Mouse (Mus musculus) ES-E14 (cell line): ENCODE data around the gene Prr36. TPM values are rescaled to one million over a fixed set of nuclear protein-coding genes. Genes with fewer than 3 reads are reported as not detected.

Source experiments
- DNase-seq: peaks from one replicate; pipeline ENCODE4 v3.0.0-alpha.2; 2013; ENCODE audit warnings: low read depth, low spot score
- H3K27ac ChIP-seq: 2 replicates; pipeline ENCODE4 v1.5.1; 2012; ENCODE audit warnings: low read depth, mild to moderate bottlenecking, low read length, moderate library complexity, mixed read lengths; ENCODE audit not compliant: poor library complexity, insufficient read depth, severe bottlenecking
- H3K36me3 ChIP-seq: 2 replicates; pipeline ENCODE4 v1.6.1; 2012; ENCODE audit warnings: mild to moderate bottlenecking, low read length, moderate library complexity, mixed read lengths; ENCODE audit not compliant: control insufficient read depth, poor library complexity, insufficient read depth, severe bottlenecking
- H3K4me1 ChIP-seq, 2 experiments: fragments of 150-350 bp in 1 of 2; sonication (generic) in 1 of 2; 2 replicates each; pipeline ENCODE4 v1.6.1; 2012; ENCODE audit warnings: low read length in 2 of 2, mild to moderate bottlenecking in 1 of 2, mixed read lengths in 1 of 2; ENCODE audit not compliant: control insufficient read depth in 2 of 2, insufficient read depth in 2 of 2, poor library complexity in 1 of 2
- H3K4me3 ChIP-seq, 2 experiments: fragments of 150-350 bp in 1 of 2; sonication (generic) in 1 of 2; 2 replicates each; pipeline ENCODE4 v1.5.1; 2012; ENCODE audit warnings: low read length in 2 of 2, low read depth in 1 of 2, mild to moderate bottlenecking in 1 of 2, mixed read lengths in 1 of 2; ENCODE audit not compliant: insufficient read depth in 1 of 2, poor library complexity in 1 of 2, severe bottlenecking in 1 of 2
- H3K9ac ChIP-seq: 2 replicates; pipeline ENCODE4 v1.6.1; 2012; ENCODE audit warnings: low read depth, mild to moderate bottlenecking, low read length, mixed read lengths; ENCODE audit not compliant: poor library complexity, insufficient read depth, severe bottlenecking
- H3K9me3 ChIP-seq: fragments of 150-350 bp; sonication (generic); 2 replicates; pipeline ENCODE4 v1.6.1; 2012; ENCODE audit warnings: low read depth, mild to moderate bottlenecking, low read length; ENCODE audit not compliant: control insufficient read depth, insufficient read depth
- CHD2 ChIP-seq: IDR thresholded peaks from 2 replicates; pipeline ENCODE4 v1.6.1; 2014; ENCODE audit warnings: mild to moderate bottlenecking, low read depth, low read length, inconsistent platforms
- HCFC1 ChIP-seq: IDR thresholded peaks from 2 replicates; pipeline ENCODE4 v1.6.1; 2012; ENCODE audit warnings: low read length, inconsistent platforms, borderline replicate concordance; ENCODE audit not compliant: insufficient read depth
- MAFK ChIP-seq: IDR thresholded peaks from 2 replicates; pipeline ENCODE4 v1.6.1; 2014; ENCODE audit warnings: mild to moderate bottlenecking, low read depth, low read length, inconsistent platforms; ENCODE audit not compliant: insufficient read depth
- ZC3H11A ChIP-seq: IDR thresholded peaks from 2 replicates; pipeline ENCODE4 v1.6.1; 2012; ENCODE audit warnings: low read depth, mild to moderate bottlenecking, inconsistent platforms, low read length, borderline replicate concordance
- ZNF384 ChIP-seq: IDR thresholded peaks from 2 replicates; pipeline ENCODE4 v1.6.1; 2012; ENCODE audit warnings: low read depth, low read length, inconsistent platforms
- in situ Hi-C, 2 experiments: fragments of 600-800 bp; cut with MboI; formaldehyde crosslinking; loops; one replicate each; pipeline ENCODE4 v1.15.1; 2025; ENCODE audit warnings: low sequenced_read_pairs in 2 of 2, inconsistent platforms in 1 of 2; ENCODE audit not compliant: unreplicated experiment in 2 of 2
- total RNA-seq: library from RNA; depleted of rRNA; stranded (reverse); fragments of 300-350 nt; gene quantifications from 2 replicates; pipeline ENCODE4 v1.2.3, GENCODE M21; 2012

Gene Prr36
- total RNA-seq, 1 experiment: 0.54 TPM

- in situ Hi-C loops: no loop called here
Measured at GRCm38 (mm10) chr8:4227919-4228318, 10.7 kb upstream of the Prr36 start.

GRCm38 (mm10) chr8:4226739-4227347 is 9.6 kb upstream of the Prr36 start, which contains the start of gene Lrrc8e:
Gene Lrrc8e (plus strand): TSS chr8:4226827.
- in situ Hi-C loops: no loop called here
- no peak for DNase-seq
- H3K27ac ChIP-seq: no peak within 1 kb of the TSS

More at GRCm38 (mm10) chr8:4227919-4228318, 10.7 kb upstream of the Prr36 start:
- no peak for DNase-seq
- Histone ChIP-seq H3K4me3 (no peak overlapping the region), H3K9me3 (no peaks in the 10 kb centered on the region), H3K9ac (no peak overlapping the region), H3K27ac (no peak overlapping the region), H3K4me1 (peaks cover 0 to 9% of the 10 kb centered on the region in 2 experiments; a peak in 1 of 4 replicates), H3K36me3 (no peaks in the 10 kb centered on the region)
- TF ChIP-seq ZNF384 (no peak), HCFC1 (no peak), CHD2 (no peak), ZC3H11A (no peak), MAFK (no peak)

GRCm38 (mm10) chr8:4226323-4226722 is 9.1 kb upstream of the Prr36 start:
- no peak overlapping the region; the same call in 1 of the 2 replicates for H3K9ac ChIP-seq
- in situ Hi-C loops: no loop called here

More at GRCm38 (mm10) chr8:4226739-4227347, 9.6 kb upstream of the Prr36 start, which contains the start of gene Lrrc8e:
- TF ChIP-seq HCFC1 (no peak), MAFK (no peak), ZC3H11A (no peak), CHD2 (no peak), ZNF384 (no peak)
- H3K4me1 ChIP-seq: peaks cover 0 to 9% of the 10 kb centered on the region in 2 experiments; a peak in 1 of 4 replicates
- H3K36me3 ChIP-seq: no peaks in the 10 kb centered on the region
- H3K9me3 ChIP-seq: no peaks in the 10 kb centered on the region
- H3K4me3 ChIP-seq: peak within 1 kb of the TSS; percentile 51 to 53
- peak within 1 kb of the TSS; percentile 37; the same call in 1 of the 2 replicates for H3K9ac ChIP-seq

GRCm38 (mm10) chr8:4222059-4222458 is 4.8 kb upstream of the Prr36 start:
- Histone ChIP-seq H3K36me3 (no peaks in the 10 kb centered on the region), H3K27ac (no peak overlapping the region), H3K4me3 (no peak overlapping the region), H3K9ac (no peak overlapping the region), H3K4me1 (peaks cover 0 to 2% of the 10 kb centered on the region in 2 experiments; a peak in 1 of 4 replicates), H3K9me3 (no peaks in the 10 kb centered on the region)
- TF ChIP-seq ZNF384 (no peak), HCFC1 (no peak), CHD2 (no peak), MAFK (no peak), ZC3H11A (no peak)
- DNase-seq: no peak
- in situ Hi-C loops: no loop called here

More at GRCm38 (mm10) chr8:4226323-4226722, 9.1 kb upstream of the Prr36 start:
- Histone ChIP-seq H3K36me3 (no peaks in the 10 kb centered on the region), H3K27ac (no peak overlapping the region), H3K4me3 (peak overlapping the region; percentile 51 to 53), H3K9me3 (no peaks in the 10 kb centered on the region), H3K4me1 (peaks cover 0 to 6% of the 10 kb centered on the region in 2 experiments; a peak in 1 of 4 replicates)
- TF ChIP-seq CHD2: no peak
- TF ChIP-seq MAFK: no peak
- TF ChIP-seq ZNF384: no peak
- TF ChIP-seq ZC3H11A: no peak
- no peak for TF ChIP-seq HCFC1
- no peak for DNase-seq
